Mouse (Mus musculus) liver, postnatal 0 days (tissue): ENCODE measurements around the gene Pik3r4. TPM values are rescaled to one million over a fixed set of nuclear protein-coding genes. Genes with fewer than 3 reads are reported as not detected.

Source experiments
- ATAC-seq: fragments of 200-750 bp; cut with Nextera tagmentation; 2 replicates; pipeline ENCODE4 v1.8.0; 2017; ENCODE audit warnings: mild to moderate bottlenecking, moderate library complexity
- DNase-seq: peaks from one replicate; pipeline ENCODE4 v3.0.0-alpha.2; 2016
- H3K27ac ChIP-seq: fragments of 300-500 bp; sonication (generic); 2 replicates; pipeline ENCODE4 v1.5.1; 2014; ENCODE audit warnings: antibody characterized with exemption, moderate library complexity, mild to moderate bottlenecking, low read depth
- H3K27me3 ChIP-seq: fragments of 300-500 bp; sonication (generic); 2 replicates; pipeline ENCODE4 v1.6.1; 2014; ENCODE audit warnings: low read length, control low read depth, mixed read lengths; ENCODE audit not compliant: insufficient read depth
- H3K36me3 ChIP-seq: fragments of 300-500 bp; sonication (generic); replicated peaks from 2 replicates; pipeline ENCODE4 v1.6.1; 2014; ENCODE audit warnings: mild to moderate bottlenecking, control low read depth, low read length, moderate library complexity, mixed read lengths; ENCODE audit not compliant: insufficient read depth
- H3K4me1 ChIP-seq: fragments of 300-500 bp; sonication (generic); 2 replicates; pipeline ENCODE4 v1.6.1; 2014; ENCODE audit warnings: antibody characterized with exemption, mild to moderate bottlenecking, control low read depth; ENCODE audit not compliant: insufficient read depth
- H3K4me2 ChIP-seq: fragments of 300-500 bp; sonication (generic); 2 replicates; pipeline ENCODE4 v1.6.1; 2014; ENCODE audit warnings: low read depth, mild to moderate bottlenecking, low read length, moderate library complexity, mixed read lengths
- H3K4me3 ChIP-seq: fragments of 300-500 bp; sonication (generic); 2 replicates; pipeline ENCODE4 v1.5.1; 2014; ENCODE audit warnings: low read depth, low read length
- H3K9ac ChIP-seq: fragments of 300-500 bp; sonication (generic); replicated peaks from 2 replicates; pipeline ENCODE4 v1.6.1; 2014; ENCODE audit warnings: mild to moderate bottlenecking, moderate library complexity
- H3K9me3 ChIP-seq: fragments of 300-500 bp; sonication (generic); 2 replicates; pipeline ENCODE4 v1.6.1; 2016; ENCODE audit warnings: mild to moderate bottlenecking, control low read depth, low read length, mixed read lengths
- CTCF ChIP-seq: sonication (generic); IDR thresholded peaks from 2 replicates; pipeline ENCODE4 v1.5.1; 2016; ENCODE audit warnings: antibody characterized with exemption, low read depth
- EP300 ChIP-seq: IDR thresholded peaks from 2 replicates; pipeline ENCODE4 v1.6.1; 2016; ENCODE audit warnings: antibody characterized with exemption, low read depth, mild to moderate bottlenecking
- WGBS: fragments of 180-500 bp; shearing (Covaris S2); extraction: QIAGEN DNeasy Blood & Tissue Kit; methylation state at CpG from one replicate; pipeline ENCODE4 v1.1.7; 2014; ENCODE audit not compliant: insufficient replicate concordance; 5-methylcytosine and 5-hydroxymethylcytosine counted together
- polyA plus RNA-seq: library from polyadenylated mRNA; unstranded; fragments of >200 nt; fragmentation: Nextera tagmentation; extraction: Ambion mirVana; gene quantifications from 2 replicates; pipeline ENCODE4 v1.2.1, GENCODE M21; 2015

The Pik3r4 gene
- polyA plus RNA-seq, 1 experiment from 2014 or later, result 5.6 TPM

GRCm38 (mm10) chr9:105731976-105732375 lies 89.2 kb downstream of the Pik3r4 start:
- H3K4me3 ChIP-seq, result no peak overlapping the region
- H3K36me3 ChIP-seq, result no peaks in the 10 kb centered on the region
- H3K9ac ChIP-seq, result no peak overlapping the region
- H3K27me3 ChIP-seq, result no peaks in the 10 kb centered on the region
- WGBS, result 67% methylated on average over 7 of the region's 7 CpGs
- DNase-seq, result no peak
- H3K4me1 ChIP-seq, result no peaks in the 10 kb centered on the region
- TF ChIP-seq CTCF (no peak), EP300 (no peak)
- H3K27ac ChIP-seq, result no peak overlapping the region
- H3K4me2 ChIP-seq, result no peak overlapping the region
- no peaks in the 10 kb centered on the region for H3K9me3 ChIP-seq
- ATAC-seq, result no peak

DNA sequence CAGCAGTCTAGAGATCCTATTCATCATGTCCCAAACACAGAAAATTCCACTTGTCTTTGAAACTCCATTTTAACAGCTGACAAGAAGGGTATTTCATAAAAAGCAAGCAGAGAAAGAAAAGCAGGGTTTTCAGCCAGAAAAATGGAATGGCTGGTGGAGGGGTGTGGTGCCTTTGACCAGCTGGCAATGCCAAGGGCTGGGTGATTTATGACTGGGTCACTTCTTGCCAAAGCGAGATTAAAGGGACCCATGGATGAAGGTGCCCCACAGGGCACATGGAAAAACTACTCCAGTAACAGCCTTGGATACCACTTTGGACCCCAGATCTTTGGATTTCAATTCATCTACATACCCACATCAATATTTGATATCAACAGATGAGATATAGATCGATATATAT lies 91.9 kb downstream of the Pik3r4 start:
- H3K4me2 ChIP-seq, result no peak overlapping the region
- H3K27me3 ChIP-seq, result no peaks in the 10 kb centered on the region
- H3K36me3 ChIP-seq, result no peaks in the 10 kb centered on the region
- H3K9ac ChIP-seq, result no peak overlapping the region
- H3K4me1 ChIP-seq, result no peaks in the 10 kb centered on the region
- no peak overlapping the region for H3K27ac ChIP-seq
- no peaks in the 10 kb centered on the region for H3K9me3 ChIP-seq
- DNase-seq (no peak), ATAC-seq (no peak)
- WGBS, result 75% methylated on average over 2 of the region's 2 CpGs
- H3K4me3 ChIP-seq, result no peak overlapping the region
- TF ChIP-seq CTCF (no peak), EP300 (no peak)

- TF ChIP-seq CTCF, result no peak
- TF ChIP-seq EP300, result no peak
- H3K27me3 ChIP-seq, result no peaks in the 10 kb centered on the region
- no peak overlapping the region for H3K4me3 ChIP-seq
- H3K9me3 ChIP-seq, result no peaks in the 10 kb centered on the region
- H3K4me1 ChIP-seq, result no peaks in the 10 kb centered on the region
- ATAC-seq (no peak), DNase-seq (no peak)
- no peak overlapping the region for H3K9ac ChIP-seq
- H3K36me3 ChIP-seq, result no peaks in the 10 kb centered on the region
- 70% methylated on average over 5 of the region's 5 CpGs for WGBS
- H3K27ac ChIP-seq, result no peak overlapping the region
- H3K4me2 ChIP-seq, result no peak overlapping the region
Observed at GRCm38 (mm10) chr9:105735195-105735594, 92.4 kb downstream of the Pik3r4 start.

Other genes starting within 250 kb of the Pik3r4 start
- 3.7 and 5.1 TPM in 2 replicates for gene Aste1, start 247.6 kb upstream of the Pik3r4 start, polyA plus RNA-seq
- gene Nek11, start 247.5 kb upstream of the Pik3r4 start, polyA plus RNA-seq, result 0.05 TPM in 1 of 2 replicates, not detected in the other
- gene Atp2c1, start 115.7 kb upstream of the Pik3r4 start, polyA plus RNA-seq, result 15.9 and 17.1 TPM in 2 replicates
- 0.08 and 0.14 TPM in 2 replicates for gene Col6a6, start 185.2 kb downstream of the Pik3r4 start, polyA plus RNA-seq